Comparison of ENCODE assay signal across 27 mouse cellular contexts in the genomic region with DNA sequence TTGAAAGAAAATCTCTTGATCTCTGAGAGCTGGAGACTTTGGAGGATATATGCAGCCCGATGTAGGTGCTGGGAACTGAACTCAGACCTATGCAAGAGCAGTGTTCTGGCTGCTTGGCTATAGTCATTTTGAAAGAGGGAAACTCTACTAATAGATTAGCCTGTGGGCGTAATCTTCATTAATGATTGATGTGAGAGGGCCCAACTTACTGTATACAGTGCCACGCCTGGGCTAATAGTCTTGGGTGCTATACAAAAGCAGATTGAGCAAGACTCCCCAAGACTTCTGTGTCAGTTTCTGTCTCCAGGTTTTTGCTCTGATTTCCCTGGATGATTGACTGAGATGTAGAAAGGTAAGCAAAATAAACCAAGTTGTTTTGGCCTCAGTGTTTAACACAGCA.
"Had no signal": no experiment of that assay in that cellular context is flagged by ENCODE, and none has a peak within 500 bp of the region (broad histone marks: within the 10 kb centered on the region; RNA-seq: fewer than 3 reads in every experiment).

No protein-coding gene starts in this region.

- H3K9me3 ChIP-seq: heart, embryonic 10.5 days; heart, embryonic 12.5 days; hindbrain, embryonic 10.5 days; hindbrain, embryonic 12.5 days; kidney, embryonic 15.5 days; limb, embryonic 10.5 days; limb, embryonic 12.5 days; liver, embryonic 13.5 days had no signal

- H3K9ac ChIP-seq: heart, embryonic 12.5 days; hindbrain, embryonic 12.5 days; hindbrain, embryonic 14.5 days; kidney, embryonic 15.5 days; limb, embryonic 12.5 days; liver, embryonic 13.5 days had no signal

- H3K4me2 ChIP-seq: heart, embryonic 12.5 days; hindbrain, embryonic 12.5 days; hindbrain, embryonic 14.5 days; kidney, embryonic 15.5 days; limb, embryonic 12.5 days; liver, embryonic 11.5 days; liver, embryonic 13.5 days had no signal

- H3K27me3 ChIP-seq: heart, embryonic 12.5 days; hindbrain, embryonic 12.5 days; kidney, embryonic 15.5 days; limb, embryonic 12.5 days; liver, embryonic 13.5 days had no signal

- H3K4me3 ChIP-seq: gastrocnemius, adult 2 months; heart, embryonic 10.5 days; heart, embryonic 12.5 days; hindbrain, embryonic 10.5 days; hindbrain, embryonic 12.5 days; kidney, embryonic 15.5 days; left cerebral cortex, adult 2 months; limb, embryonic 10.5 days; limb, embryonic 12.5 days; liver, embryonic 13.5 days had no signal

- ATAC-seq: forebrain, embryonic 16.5 days; hindbrain, embryonic 16.5 days; inflammation-experienced regulatory T-cells, adult 6 months had no signal

- H3K36me3 ChIP-seq: heart, embryonic 10.5 days; heart, embryonic 12.5 days; hindbrain, embryonic 10.5 days; hindbrain, embryonic 12.5 days; kidney, embryonic 15.5 days; limb, embryonic 10.5 days; limb, embryonic 12.5 days; liver, embryonic 13.5 days had no signal

- H3K27ac ChIP-seq: gastrocnemius, adult 2 months; heart, embryonic 10.5 days; hindbrain, embryonic 10.5 days; hindbrain, embryonic 12.5 days; hindbrain, embryonic 14.5 days; kidney, embryonic 15.5 days; kidney, postnatal 0 days; left cerebral cortex, adult 2 months; limb, embryonic 10.5 days; limb, embryonic 12.5 days; liver, embryonic 13.5 days had no signal

- DNase-seq: gastrocnemius, adult 2 months; gastrocnemius, postnatal 10 days; gastrocnemius, postnatal 25 days; heart, adult 18-20 months; heart, postnatal 10 days; heart, postnatal 4 days; kidney, adult 11 months; kidney, adult 2 months; kidney, adult 9 months; kidney, postnatal 14 days; kidney, postnatal 36 days; liver; liver, embryonic 13.5 days had no signal

- H3K4me1 ChIP-seq: heart, embryonic 10.5 days; hindbrain, embryonic 10.5 days; hindbrain, embryonic 12.5 days; kidney, embryonic 15.5 days; limb, embryonic 10.5 days; limb, embryonic 12.5 days; liver, embryonic 13.5 days had no signal
